Mouse (Mus musculus): ENCODE measurements around the gene Arhgdia. TPM values are rescaled to one million over a fixed set of nuclear protein-coding genes. Genes with fewer than 3 reads are reported as not detected.
"Not testable (repeated sequence)": the region's sequence is repeated elsewhere in the genome, so short reads cannot be mapped to it uniquely, and the experiment has no call there.

The Arhgdia gene
- total RNA-seq, 2 experiments from 2014 or later = 344 to 379 TPM

GRCm38 (mm10) chr11:120558843-120559242 lies 22.6 kb downstream of the Arhgdia start:
- not testable (repeated sequence) for DNase-seq (ENCODE audit: low spot score in 2 of 2)

- DNase-seq (ENCODE audit: low spot score in 2 of 2) = no peak
Observed at GRCm38 (mm10) chr11:120555260-120555659, 26.2 kb downstream of the Arhgdia start.

GRCm38 (mm10) chr11:120554834-120555233 lies 26.6 kb downstream of the Arhgdia start:
- DNase-seq (ENCODE audit: low spot score in 2 of 2) = no peak

- no peak for DNase-seq (ENCODE audit: low spot score in 2 of 2)
Observed at GRCm38 (mm10) chr11:120552736-120553135, 28.7 kb downstream of the Arhgdia start.

GRCm38 (mm10) chr11:120550810-120551440 lies 30.5 kb downstream of the Arhgdia start, which contains the start of gene Ppp1r27:
Gene Ppp1r27 (minus strand): TSS chr11:120551132.
- no peak for DNase-seq (ENCODE audit: low spot score in 2 of 2)

- peak in 1 of 2 experiments; percentile 28 for DNase-seq (ENCODE audit: low spot score in 2 of 2)
Observed at GRCm38 (mm10) chr11:120549986-120550809, 31.2 kb downstream of the Arhgdia start.

- DNase-seq (ENCODE audit: low spot score in 2 of 2) = peak; percentile 90 to 95
Observed at GRCm38 (mm10) chr11:120549168-120549945, 32.1 kb downstream of the Arhgdia start, which contains the start of gene Mcrip1. Gene Mcrip1 (minus strand): TSS chr11:120549727.

GRCm38 (mm10) chr11:120548786-120549167 lies 32.6 kb downstream of the Arhgdia start:
- DNase-seq (ENCODE audit: low spot score in 2 of 2) = no peak

- no peak for DNase-seq (ENCODE audit: low spot score in 2 of 2)
Observed at GRCm38 (mm10) chr11:120548214-120548613, 33.2 kb downstream of the Arhgdia start.

GRCm38 (mm10) chr11:120547469-120547868 lies 34.0 kb downstream of the Arhgdia start:
- DNase-seq (ENCODE audit: low spot score in 2 of 2) = no peak

GRCm38 (mm10) chr11:120545964-120546363 lies 35.5 kb downstream of the Arhgdia start:
- DNase-seq (ENCODE audit: low spot score in 2 of 2) = no peak

- no peak for DNase-seq (ENCODE audit: low spot score in 2 of 2)
Observed at GRCm38 (mm10) chr11:120542376-120542775, 39.0 kb downstream of the Arhgdia start.

GRCm38 (mm10) chr11:120541907-120542306 lies 39.5 kb downstream of the Arhgdia start:
- no peak for DNase-seq (ENCODE audit: low spot score in 2 of 2)

- no peak for DNase-seq (ENCODE audit: low spot score in 2 of 2)
Observed at GRCm38 (mm10) chr11:120539285-120540014, 42.0 kb downstream of the Arhgdia start.

GRCm38 (mm10) chr11:120538955-120539284 lies 42.5 kb downstream of the Arhgdia start:
- no peak for DNase-seq (ENCODE audit: low spot score in 2 of 2)

- DNase-seq (ENCODE audit: low spot score in 2 of 2) = peak; percentile 47 to 50
Observed at GRCm38 (mm10) chr11:120538485-120538884, 42.9 kb downstream of the Arhgdia start.

- no peak for DNase-seq (ENCODE audit: low spot score in 2 of 2)
Observed at GRCm38 (mm10) chr11:120535804-120536203, 45.6 kb downstream of the Arhgdia start.

- DNase-seq (ENCODE audit: low spot score in 2 of 2) = no peak
Observed at GRCm38 (mm10) chr11:120535145-120535544, 46.3 kb downstream of the Arhgdia start.

GRCm38 (mm10) chr11:120534093-120534492 lies 47.3 kb downstream of the Arhgdia start:
- no peak for DNase-seq (ENCODE audit: low spot score in 2 of 2)

GRCm38 (mm10) chr11:120531646-120532045 lies 49.8 kb downstream of the Arhgdia start:
- DNase-seq (ENCODE audit: low spot score in 2 of 2) = no peak
